Mouse (Mus musculus) heart, adult 2 months (tissue): Measurements from ENCODE around the gene Rtbdn. TPM values are rescaled to one million over a fixed set of nuclear protein-coding genes. Genes with fewer than 3 reads are reported as not detected.

Experiments
- DNase-seq, 2 experiments: peaks; one replicate each; pipeline ENCODE4 v3.0.0; 2021
- H3K27ac ChIP-seq: fragments of 200-600 bp; 2 replicates; pipeline ENCODE4 v1.8.1; 2022
- H3K27me3 ChIP-seq: fragments of 200-500 bp; 2 replicates; pipeline ENCODE4 v1.6.1; 2012; ENCODE audit warnings: mild to moderate bottlenecking, low read length, inconsistent platforms, mixed read lengths; ENCODE audit not compliant: control insufficient read depth, insufficient read depth
- H3K36me3 ChIP-seq: fragments of 200-500 bp; 2 replicates; pipeline ENCODE4 v1.6.1; 2012; ENCODE audit warnings: low read length, inconsistent platforms; ENCODE audit not compliant: control insufficient read depth, insufficient read depth
- H3K4me1 ChIP-seq: fragments of 200-500 bp; 2 replicates; pipeline ENCODE4 v1.6.1; 2011; ENCODE audit warnings: low read length; ENCODE audit not compliant: control insufficient read depth, insufficient read depth
- H3K4me3 ChIP-seq: fragments of 200-600 bp; 2 replicates; pipeline ENCODE4 v1.8.1; 2022
- H3K79me2 ChIP-seq: fragments of 200-500 bp; replicated peaks from 2 replicates; pipeline ENCODE4 v1.6.1; 2012; ENCODE audit warnings: mild to moderate bottlenecking, inconsistent platforms, low read length, moderate library complexity, mixed read lengths; ENCODE audit not compliant: control insufficient read depth, insufficient read depth
- H3K9ac ChIP-seq: fragments of 200-500 bp; 2 replicates; pipeline ENCODE4 v1.6.1; 2012; ENCODE audit warnings: low read depth, mild to moderate bottlenecking, control low read depth, inconsistent platforms, low read length, mixed read lengths
- CTCF ChIP-seq: fragments of 200-600 bp; IDR thresholded peaks from 2 replicates; pipeline ENCODE4 v1.8.1; 2022; ENCODE audit warnings: antibody characterized with exemption, mild to moderate bottlenecking, moderate library complexity
- EP300 ChIP-seq: fragments of 200-500 bp; IDR thresholded peaks from 2 replicates; pipeline ENCODE4 v1.6.1; 2011; ENCODE audit warnings: low read depth, low read length, control low read depth; ENCODE audit not compliant: insufficient read depth
- POLR2A ChIP-seq: fragments of 200-500 bp; IDR thresholded peaks from 2 replicates; pipeline ENCODE4 v1.6.1; 2011; ENCODE audit warnings: mild to moderate bottlenecking, low read depth, low read length, control low read depth; ENCODE audit not compliant: insufficient read depth
- WGBS: fragments of 180-500 bp; shearing (Covaris S2); methylation state at CpG from one replicate; pipeline ENCODE4 v1.1.7; 2018; 5-methylcytosine and 5-hydroxymethylcytosine counted together
- intact Hi-C: fragments of 180-260 bp; cut with DNase I; formaldehyde crosslinking; loops from one replicate; pipeline ENCODE4 v1.15.1; 2025
- polyA plus RNA-seq: library from polyadenylated mRNA; depleted of rRNA; stranded (reverse); fragments of >200 nt; gene quantifications from 2 replicates; pipeline ENCODE4 v1.2.3, GENCODE M21; 2012
- total RNA-seq, 2 experiments: library from RNA; stranded (reverse); gene quantifications; 2 replicates each; pipeline ENCODE4 v1.2.3; 2021

Gene Rtbdn
- total and polyA plus RNA-seq, 3 experiments: not detected

DNA sequence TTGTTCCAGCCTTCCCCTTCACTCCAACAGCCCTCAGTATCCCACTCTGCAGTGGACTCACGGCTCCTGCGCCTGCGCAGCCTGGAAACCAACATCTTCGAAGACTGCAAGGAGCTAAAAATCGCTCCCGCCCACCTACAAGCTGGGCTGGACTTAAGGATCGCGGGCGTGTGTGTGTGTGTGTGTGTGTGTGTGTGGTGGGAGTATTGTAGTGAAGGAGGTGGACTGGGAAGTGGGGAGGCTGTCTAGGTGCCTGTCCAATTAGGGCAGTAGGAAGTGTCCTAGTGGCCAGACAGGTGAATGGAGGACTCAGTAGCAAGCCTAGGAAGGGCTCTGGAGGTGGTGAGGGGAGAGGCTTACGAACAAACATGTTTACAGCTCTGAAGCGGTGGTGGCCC, 1.6 kb upstream of the Rtbdn start:
- Histone ChIP-seq H3K27ac (no peak overlapping the region), H3K36me3 (no peaks in the 10 kb centered on the region), H3K27me3 (peaks cover 8% of the 10 kb centered on the region), H3K4me1 (no peaks in the 10 kb centered on the region; the same call in 1 of the 2 replicates), H3K79me2 (no peaks in the 10 kb centered on the region), H3K4me3 (no peak overlapping the region), H3K9ac (no peak overlapping the region)
- no peak for DNase-seq
- WGBS: 8% methylated on average over 11 of the region's 11 CpGs
- TF ChIP-seq POLR2A: no peak
- intact Hi-C loops: no loop called here

DNA sequence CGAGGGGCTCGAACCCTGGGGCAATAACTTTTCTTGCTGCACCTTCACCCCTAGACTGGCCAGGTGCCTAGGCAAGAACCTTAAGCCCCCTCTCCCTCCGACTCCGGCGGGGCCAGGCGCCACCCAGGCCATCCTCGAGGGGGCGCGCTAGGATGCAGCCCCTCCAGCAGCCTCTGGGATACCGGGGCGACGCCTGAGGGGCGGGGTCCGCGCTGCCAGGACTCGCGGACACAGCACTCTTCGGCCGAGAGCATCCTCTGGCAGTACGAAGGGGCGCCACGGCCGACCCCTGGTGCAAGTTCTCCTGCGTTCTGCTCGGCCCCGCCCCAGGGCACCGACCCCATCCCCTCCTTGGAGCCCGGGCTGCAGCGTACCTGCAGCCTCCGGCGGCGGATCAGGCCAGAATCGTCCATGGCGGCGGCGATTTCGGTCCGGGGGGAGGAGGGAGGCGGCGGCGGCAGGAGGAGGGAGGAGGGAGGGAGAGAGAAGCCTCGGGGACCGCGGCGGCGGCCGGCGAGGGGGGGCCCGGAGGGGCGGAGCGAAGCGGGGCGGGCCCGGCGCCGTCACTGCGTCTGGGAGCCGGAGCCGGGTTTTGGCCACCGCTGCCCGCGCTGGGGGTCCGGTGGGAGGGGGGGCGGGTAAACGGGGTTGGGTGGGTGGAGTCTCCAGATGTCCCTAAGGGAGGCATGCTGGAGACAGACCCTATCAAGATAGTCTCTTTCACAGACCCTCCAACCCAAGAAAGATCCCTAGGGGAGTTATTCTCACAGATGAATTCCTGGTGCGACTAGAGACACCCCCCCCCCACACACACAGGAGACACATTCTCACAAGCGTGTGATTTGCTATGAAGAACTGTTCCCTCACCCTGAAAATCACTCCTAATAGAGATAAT, 911 bp upstream of the Rtbdn start:
- H3K79me2 ChIP-seq: no peaks in the 10 kb centered on the region
- no peak for TF ChIP-seq EP300
- peak; percentile 33 for TF ChIP-seq CTCF
- no peak for DNase-seq

DNA sequence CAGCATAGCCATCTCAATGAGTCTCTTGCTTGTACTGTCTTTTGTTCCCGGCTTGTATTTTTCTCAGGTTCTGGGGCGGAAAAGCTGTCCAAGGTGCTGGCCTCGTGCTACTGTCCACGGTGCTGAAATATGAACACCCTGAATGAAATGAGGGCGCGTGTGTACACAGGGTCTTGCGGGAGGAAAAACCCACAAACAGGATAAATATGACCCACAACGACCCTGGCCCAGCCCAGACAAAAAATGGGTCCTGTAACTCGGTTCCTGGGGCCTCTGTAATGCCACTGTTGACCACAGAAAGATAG, 402 bp downstream of the Rtbdn start:
- TF ChIP-seq POLR2A (no peak), CTCF (0 out of 2 replicates have a peak, but pooled peaks have one; percentile 0), EP300 (0 out of 2 replicates have a peak, but pooled peaks have one; percentile 33)
- no peak overlapping the region for H3K4me3 ChIP-seq
- WGBS: 18% methylated on average over 9 of the region's 9 CpGs
- H3K79me2 ChIP-seq: no peaks in the 10 kb centered on the region
- no peaks in the 10 kb centered on the region; the same call in 1 of the 2 replicates for H3K4me1 ChIP-seq
- H3K9ac ChIP-seq: no peak overlapping the region
- intact Hi-C loops: no loop called here
- H3K27ac ChIP-seq: no peak overlapping the region
- peaks cover 8% of the 10 kb centered on the region for H3K27me3 ChIP-seq
- DNase-seq: peak in 1 of 2 experiments; percentile 69
- no peaks in the 10 kb centered on the region for H3K36me3 ChIP-seq

More for the DNA sequence above, 911 bp upstream of the Rtbdn start:
- H3K4me1 ChIP-seq: no peaks in the 10 kb centered on the region; the same call in 1 of the 2 replicates
- no peaks in the 10 kb centered on the region for H3K36me3 ChIP-seq
- 1% methylated on average over 52 of the region's 67 CpGs for WGBS
- H3K9ac ChIP-seq: no peak overlapping the region
- 0 out of 2 replicates have a peak overlapping the region, but pooled peaks have one; percentile 22 for H3K4me3 ChIP-seq
- intact Hi-C loops: no loop called here
- H3K27me3 ChIP-seq: peaks cover 8% of the 10 kb centered on the region
- no peak overlapping the region for H3K27ac ChIP-seq

DNA sequence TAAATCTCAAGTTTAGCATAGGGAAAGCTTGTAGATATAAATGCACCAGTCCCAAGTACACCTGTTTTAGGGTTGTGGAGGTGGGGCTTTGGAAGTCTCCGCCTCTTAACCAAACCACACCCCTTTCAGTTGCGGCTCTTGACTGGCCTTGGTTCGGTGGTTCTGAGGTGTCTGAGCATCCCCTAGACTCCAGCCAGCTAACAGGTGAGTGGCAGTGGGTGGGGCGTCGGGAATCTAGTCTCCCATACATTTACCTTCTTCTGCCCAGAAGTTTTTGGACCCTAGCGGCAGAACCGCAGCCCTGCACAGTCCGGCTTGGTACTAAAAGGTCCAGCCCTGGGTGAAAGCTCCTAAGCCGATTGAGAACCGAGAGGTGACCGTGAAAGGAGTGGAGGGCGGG, 3.0 kb downstream of the Rtbdn start:
- 23% methylated on average over 12 of the region's 12 CpGs for WGBS

DNA sequence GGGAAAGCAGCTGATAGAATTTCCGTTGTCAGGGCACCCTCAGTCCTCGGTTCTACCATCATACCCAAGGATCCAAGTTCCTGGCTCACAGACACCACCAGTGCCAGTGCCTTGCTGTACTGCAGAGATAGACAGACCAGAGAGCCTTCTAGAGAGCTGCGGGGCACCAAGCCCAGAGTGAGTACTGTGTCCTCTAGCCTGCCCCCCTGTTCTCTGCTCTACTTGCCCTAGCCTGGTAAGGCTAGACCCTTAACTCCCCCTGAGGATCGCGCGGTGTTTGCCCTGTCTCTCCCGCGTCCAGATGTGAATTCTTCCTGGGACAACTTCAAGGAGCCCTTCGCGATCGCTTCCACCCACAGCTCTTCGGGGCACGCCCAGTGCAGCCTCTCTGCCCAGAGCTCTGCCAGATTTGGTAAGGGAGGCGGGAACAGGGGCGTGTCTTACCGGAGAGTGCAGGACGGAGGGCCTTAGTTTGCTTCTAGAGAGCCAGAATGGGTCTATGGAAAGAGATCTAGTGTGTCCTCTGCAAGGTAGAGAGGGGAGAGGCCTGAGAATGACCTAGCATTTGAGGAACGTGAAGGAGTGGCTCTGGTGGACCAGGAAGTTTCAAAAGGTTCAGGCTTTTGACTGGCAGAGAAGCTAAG, 5.9 kb downstream of the Rtbdn start:
- H3K79me2 ChIP-seq: no peaks in the 10 kb centered on the region
- TF ChIP-seq POLR2A (no peak), EP300 (no peak), CTCF (no peak)
- H3K36me3 ChIP-seq: no peaks in the 10 kb centered on the region
- H3K4me1 ChIP-seq: no peaks in the 10 kb centered on the region
- 4% methylated on average over 18 of the region's 18 CpGs for WGBS
- H3K9ac ChIP-seq: no peak overlapping the region
- intact Hi-C loops: no loop called here
- no peaks in the 10 kb centered on the region for H3K27me3 ChIP-seq
- DNase-seq: peak; percentile 61 to 66
- no peak overlapping the region for H3K4me3 ChIP-seq
- H3K27ac ChIP-seq: no peak overlapping the region

More for the DNA sequence above, 3.0 kb downstream of the Rtbdn start:
- TF ChIP-seq POLR2A: no peak
- TF ChIP-seq CTCF: no peak
- TF ChIP-seq EP300: no peak
- intact Hi-C loops: no loop called here
- Histone ChIP-seq H3K27ac (no peak overlapping the region), H3K9ac (no peak overlapping the region), H3K4me3 (no peak overlapping the region), H3K79me2 (no peaks in the 10 kb centered on the region), H3K27me3 (peaks cover 8% of the 10 kb centered on the region), H3K36me3 (no peaks in the 10 kb centered on the region), H3K4me1 (no peaks in the 10 kb centered on the region)
- DNase-seq: no peak

DNA sequence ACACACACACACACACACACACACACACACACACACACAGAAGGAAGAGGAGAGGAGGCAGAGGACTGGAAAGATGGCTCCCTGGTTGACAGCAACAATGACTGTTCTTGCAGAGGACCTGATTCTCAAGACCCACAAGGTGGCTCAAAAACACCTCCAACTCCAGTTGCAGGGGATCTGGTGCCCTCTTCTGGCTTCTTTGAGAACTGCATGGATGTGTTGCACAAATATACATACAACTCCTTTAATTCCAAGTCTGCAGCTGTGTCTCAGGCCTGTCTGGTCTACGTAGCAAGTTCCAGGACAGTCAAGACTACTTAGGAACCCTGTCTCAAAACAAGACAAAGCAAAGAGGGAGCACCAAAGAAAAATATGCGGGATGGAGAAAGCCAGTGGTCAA, 10.0 kb downstream of the Rtbdn start:
- no peak for TF ChIP-seq POLR2A
- TF ChIP-seq EP300: no peak
- peak; percentile 81 for TF ChIP-seq CTCF

More for the DNA sequence above, 10.0 kb downstream of the Rtbdn start:
- intact Hi-C loops: loop anchor here (5.0 kb wide), 1 partner anchor 41 kb away; no protein-coding TSS in a partner anchor
- peak in 1 of 2 experiments; percentile 56 for DNase-seq
- Histone ChIP-seq H3K4me3 (no peak overlapping the region), H3K27ac (no peak overlapping the region), H3K4me1 (no peaks in the 10 kb centered on the region), H3K36me3 (no peaks in the 10 kb centered on the region), H3K79me2 (no peaks in the 10 kb centered on the region), H3K9ac (no peak overlapping the region), H3K27me3 (no peaks in the 10 kb centered on the region)
- WGBS: 52% methylated on average over 2 of the region's 2 CpGs
